Mouse (Mus musculus) small intestine, adult 10 weeks (tissue): Measurements from ENCODE around the gene Gm4177. TPM values are rescaled to one million over a fixed set of nuclear protein-coding genes. Genes with fewer than 3 reads are reported as not detected.

ENCODE experiments used
- polyA plus RNA-seq: library from polyadenylated mRNA; stranded (reverse); fragments of 350-450 nt; fragmentation: Illumina TruSeq; extraction: RNeasy Lipid Tissue Mini Kit (QIAGEN cat#74804); gene quantifications from one replicate; pipeline ENCODE4 v1.2.3, GENCODE M21; 2014; ENCODE audit warnings: low replicate concordance

Gm4177 gene
- not detected for polyA plus RNA-seq

DNA sequence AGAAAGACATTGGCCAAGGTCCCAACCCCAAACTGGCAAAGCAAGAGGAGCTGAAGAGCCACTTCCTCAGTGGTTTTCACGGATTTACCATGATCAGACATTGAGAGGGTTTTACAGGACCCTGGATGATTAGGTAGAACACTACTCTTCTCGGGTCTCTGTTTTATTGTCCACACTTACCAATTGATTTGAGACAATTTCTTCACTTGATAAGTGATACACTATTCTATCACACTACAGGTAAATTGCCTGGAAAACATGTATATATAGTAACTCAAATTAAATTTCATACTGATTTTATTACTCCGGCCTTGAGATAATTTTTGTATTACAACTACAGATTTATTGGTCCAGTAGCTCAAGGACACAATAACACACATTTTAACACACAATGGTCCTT, at the start of gene Gm4177:
Gene Gm4177, minus strand, starts transcription at position 101 of the 400 bp plus-strand sequence.

DNA sequence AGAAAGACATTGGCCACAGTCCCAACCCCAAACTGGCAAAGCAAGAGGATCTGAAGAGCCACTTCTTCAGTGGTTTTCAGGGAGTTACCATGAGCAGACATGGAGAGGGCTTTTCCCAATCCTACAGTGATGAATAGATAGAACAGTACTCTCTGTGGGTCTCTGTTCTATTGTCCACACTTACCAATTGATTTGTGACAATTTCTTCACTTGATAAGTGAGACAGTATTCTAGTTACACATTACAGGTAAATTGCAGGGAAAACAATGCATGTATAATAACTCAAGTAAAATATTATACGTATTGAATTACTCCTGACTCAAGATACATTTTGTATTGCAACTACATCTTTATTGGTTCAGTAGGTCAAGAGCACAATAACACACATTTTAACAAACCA, 47.6 kb upstream of the Gm4177 start, which contains the start of gene Gm5725:
Gene Gm5725, minus strand, starts transcription at position 101 of the 400 bp plus-strand sequence.

DNA sequence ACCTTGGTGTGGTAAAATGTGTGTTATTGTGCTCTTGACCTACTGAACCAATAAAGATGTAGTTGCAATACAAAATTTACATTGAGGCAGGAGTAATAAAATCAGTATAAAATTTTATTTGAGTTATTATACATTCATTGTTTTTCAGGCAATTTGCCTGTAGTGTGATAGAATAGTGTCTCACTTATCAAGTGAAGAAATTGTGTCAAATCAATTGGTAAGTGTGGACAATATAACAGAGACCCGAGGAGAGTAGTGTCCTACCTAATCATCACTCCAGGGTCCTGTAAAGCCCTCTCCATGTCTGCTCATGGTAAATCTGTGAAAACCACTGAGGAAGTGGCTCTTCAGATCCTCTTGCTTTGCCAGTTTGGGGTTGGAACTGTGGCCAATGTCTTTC, 35.5 kb upstream of the Gm4177 start, which contains the start of gene Vmn1r135:
Gene Vmn1r135, plus strand, starts transcription at position 301 of the 400 bp plus-strand sequence.

DNA sequence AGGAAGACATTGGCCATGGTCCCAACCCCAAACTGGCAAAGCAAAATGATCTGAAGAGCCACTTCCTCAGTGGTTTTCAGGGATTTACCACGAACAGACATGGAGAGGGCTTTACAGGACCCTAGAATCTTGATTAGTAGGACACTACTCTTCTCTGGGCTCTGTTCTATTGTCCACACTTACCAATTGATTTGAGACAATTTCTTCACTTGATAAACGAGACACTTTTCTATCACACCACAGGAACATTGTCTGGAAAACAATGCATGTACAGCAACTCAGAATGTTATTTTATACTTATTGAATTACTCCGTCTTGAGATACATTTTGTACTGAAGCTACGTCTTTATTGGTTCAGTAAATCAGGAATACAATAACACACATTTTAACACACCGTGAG, 35.2 kb downstream of the Gm4177 start, which contains the start of gene Gm4175:
Gene Gm4175, minus strand, starts transcription at position 101 of the 400 bp plus-strand sequence.

Other genes starting within 250 kb of the Gm4177 start
- gene Vmn1r132, start 182.6 kb downstream of the Gm4177 start, polyA plus RNA-seq: not detected
- gene Gm4175, start 35.3 kb downstream of the Gm4177 start, polyA plus RNA-seq: not detected
- gene Vmn1r135, start 35.6 kb upstream of the Gm4177 start, polyA plus RNA-seq: not detected
- gene Gm5725, start 47.5 kb upstream of the Gm4177 start, polyA plus RNA-seq: not detected
- not detected for gene Gm5891, start 124.6 kb upstream of the Gm4177 start, polyA plus RNA-seq
- gene Vmn1r137, start 197.9 kb upstream of the Gm4177 start, polyA plus RNA-seq: not detected
- not detected for gene Vmn1r138, start 232.2 kb upstream of the Gm4177 start, polyA plus RNA-seq